Mouse (Mus musculus) kidney, embryonic 14.5 days (tissue): ENCODE results near the gene Pgap3. TPM values are rescaled to one million over a fixed set of nuclear protein-coding genes. Genes with fewer than 3 reads are reported as not detected.

Experiments used
- ATAC-seq: fragments of 200-750 bp; cut with Nextera tagmentation; 2 replicates; pipeline ENCODE4 v1.8.0; 2017; ENCODE audit warnings: moderate number of reproducible peaks, mild to moderate bottlenecking, moderate TSS enrichment, moderate library complexity; ENCODE audit not compliant: low FRiP score, low TSS enrichment
- H3K27ac ChIP-seq: fragments of 300-500 bp; sonication (generic); 2 replicates; pipeline ENCODE4 v1.5.1; 2014; ENCODE audit warnings: low read depth, mild to moderate bottlenecking, low read length, moderate library complexity, mixed read lengths
- H3K27me3 ChIP-seq: fragments of 300-500 bp; sonication (generic); 2 replicates; pipeline ENCODE4 v1.6.1; 2014; ENCODE audit warnings: mild to moderate bottlenecking, low read length; ENCODE audit not compliant: control insufficient read depth, insufficient read depth
- H3K36me3 ChIP-seq: fragments of 300-500 bp; sonication (generic); 2 replicates; pipeline ENCODE4 v1.6.1; 2014; ENCODE audit warnings: low read length, mixed read lengths; ENCODE audit not compliant: control insufficient read depth, insufficient read depth
- H3K4me1 ChIP-seq: fragments of 300-500 bp; sonication (generic); 2 replicates; pipeline ENCODE4 v1.6.1; 2014; ENCODE audit warnings: low read length, mixed read lengths; ENCODE audit not compliant: control insufficient read depth, insufficient read depth
- H3K4me2 ChIP-seq: fragments of 300-500 bp; sonication (generic); replicated peaks from 2 replicates; pipeline ENCODE4 v1.6.1; 2014; ENCODE audit warnings: low read depth, mild to moderate bottlenecking, low read length
- H3K4me3 ChIP-seq: fragments of 300-500 bp; sonication (generic); 2 replicates; pipeline ENCODE4 v1.5.1; 2014; ENCODE audit warnings: mild to moderate bottlenecking, low read length
- H3K9ac ChIP-seq: fragments of 300-500 bp; sonication (generic); 2 replicates; pipeline ENCODE4 v1.6.1; 2014; ENCODE audit warnings: low read depth, mild to moderate bottlenecking, low read length, moderate library complexity
- H3K9me3 ChIP-seq: fragments of 300-500 bp; sonication (generic); 2 replicates; pipeline ENCODE4 v1.6.1; 2016; ENCODE audit warnings: low read length; ENCODE audit not compliant: control insufficient read depth
- WGBS: fragments of 180-500 bp; shearing (Covaris S2); extraction: QIAGEN DNeasy Blood & Tissue Kit; methylation state at CpG from one replicate; pipeline ENCODE4 v1.1.7; 2014; 5-methylcytosine and 5-hydroxymethylcytosine counted together
- polyA plus RNA-seq: library from polyadenylated mRNA; unstranded; fragments of >200 nt; fragmentation: Nextera tagmentation; extraction: Ambion mirVana; gene quantifications from 2 replicates; pipeline ENCODE4 v1.2.1, GENCODE M21; 2014

Pgap3 gene
- polyA plus RNA-seq, 1 experiment from 2014 or later: 14.8 TPM

DNA sequence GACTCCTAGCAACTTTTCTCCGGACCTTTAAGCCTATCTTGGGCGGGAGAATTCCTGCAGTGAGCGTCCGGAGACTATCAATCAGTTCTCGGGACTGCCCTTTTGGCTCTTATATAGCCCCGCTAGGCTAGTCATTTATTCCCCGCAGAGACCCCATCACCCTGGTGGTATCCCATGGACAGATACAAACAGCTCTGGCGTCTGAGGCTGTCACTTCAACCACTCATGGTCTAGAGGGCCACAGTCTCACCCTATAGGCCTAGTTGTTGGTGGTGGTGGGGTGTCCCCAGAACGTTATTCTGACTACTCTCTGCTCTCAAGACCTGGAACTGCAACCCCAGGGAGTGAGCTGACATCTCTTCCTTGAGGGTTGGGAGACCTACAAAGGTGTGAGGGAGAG is 51.0 kb downstream of the Pgap3 start:
- Histone ChIP-seq H3K36me3 (no peaks in the 10 kb centered on the region), H3K27ac (no peak overlapping the region), H3K9me3 (no peaks in the 10 kb centered on the region), H3K9ac (no peak overlapping the region), H3K27me3 (peaks cover 77% of the 10 kb centered on the region), H3K4me2 (peak overlapping the region; percentile 60; the same call in 1 of the 2 replicates), H3K4me3 (peak overlapping the region; percentile 38; the same call in 1 of the 2 replicates), H3K4me1 (peaks cover 5% of the 10 kb centered on the region; the same call in 1 of the 2 replicates)
- ATAC-seq: no peak
- 4% methylated on average over 9 of the region's 9 CpGs for WGBS

DNA sequence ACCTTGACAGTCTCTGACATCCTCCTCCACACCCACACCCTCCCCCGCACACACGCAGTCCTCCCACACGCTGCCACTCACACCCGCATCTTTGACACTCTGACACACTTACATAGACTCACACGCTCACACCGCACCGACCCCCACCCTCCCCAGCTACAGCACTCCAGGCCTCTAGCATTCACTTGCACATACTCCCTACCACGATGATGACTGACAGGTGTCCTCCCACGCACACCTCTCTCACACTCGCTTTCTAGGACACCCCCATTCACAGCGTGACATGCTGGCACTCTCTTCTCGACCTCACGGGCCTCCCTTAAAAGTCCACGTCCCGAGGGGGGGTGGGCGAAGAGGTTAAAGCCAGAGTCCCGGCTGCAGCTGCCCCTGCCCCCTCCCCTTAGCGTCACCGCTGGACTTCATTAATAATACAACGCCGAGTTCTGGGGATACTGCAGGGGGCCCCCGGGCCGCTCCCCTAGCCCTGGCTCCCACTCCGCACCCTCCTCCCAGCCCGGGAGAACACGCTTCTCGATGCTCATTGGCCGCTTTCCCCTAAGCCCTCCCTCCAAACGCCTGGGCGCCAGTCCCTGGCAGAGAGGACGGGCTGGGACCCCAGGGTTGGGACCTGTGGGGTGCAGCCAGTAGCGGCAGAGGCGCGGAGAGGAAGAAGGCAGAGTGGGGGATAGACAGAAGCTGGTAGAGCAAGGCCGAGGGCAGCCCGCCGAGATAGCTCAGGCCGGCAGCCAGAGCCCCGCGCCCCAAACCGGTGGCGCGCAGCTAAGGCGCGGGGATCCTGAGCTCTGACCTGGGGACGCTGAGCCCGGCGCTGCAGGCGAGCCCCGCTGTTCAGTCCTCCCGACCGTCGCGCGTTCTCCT is 52.0 kb downstream of the Pgap3 start, which contains the start of gene Ppp1r1b:
Gene Ppp1r1b (plus strand): TSS at position 322 of the 879 bp plus-strand sequence.
- Histone ChIP-seq H3K4me1 (peaks cover 5% of the 10 kb centered on the region; the same call in 1 of the 2 replicates), H3K27ac (no peak within 1 kb of the TSS), H3K4me2 (peak within 1 kb of the TSS; percentile 60), H3K9ac (peak within 1 kb of the TSS; percentile 5; the same call in 1 of the 2 replicates), H3K36me3 (no peaks in the 10 kb centered on the region), H3K4me3 (peak within 1 kb of the TSS; percentile 38), H3K27me3 (peaks cover 71% of the 10 kb centered on the region), H3K9me3 (no peaks in the 10 kb centered on the region)
- under 1% methylated on average over 55 of the region's 55 CpGs for WGBS
- peak; percentile 68 for ATAC-seq

DNA sequence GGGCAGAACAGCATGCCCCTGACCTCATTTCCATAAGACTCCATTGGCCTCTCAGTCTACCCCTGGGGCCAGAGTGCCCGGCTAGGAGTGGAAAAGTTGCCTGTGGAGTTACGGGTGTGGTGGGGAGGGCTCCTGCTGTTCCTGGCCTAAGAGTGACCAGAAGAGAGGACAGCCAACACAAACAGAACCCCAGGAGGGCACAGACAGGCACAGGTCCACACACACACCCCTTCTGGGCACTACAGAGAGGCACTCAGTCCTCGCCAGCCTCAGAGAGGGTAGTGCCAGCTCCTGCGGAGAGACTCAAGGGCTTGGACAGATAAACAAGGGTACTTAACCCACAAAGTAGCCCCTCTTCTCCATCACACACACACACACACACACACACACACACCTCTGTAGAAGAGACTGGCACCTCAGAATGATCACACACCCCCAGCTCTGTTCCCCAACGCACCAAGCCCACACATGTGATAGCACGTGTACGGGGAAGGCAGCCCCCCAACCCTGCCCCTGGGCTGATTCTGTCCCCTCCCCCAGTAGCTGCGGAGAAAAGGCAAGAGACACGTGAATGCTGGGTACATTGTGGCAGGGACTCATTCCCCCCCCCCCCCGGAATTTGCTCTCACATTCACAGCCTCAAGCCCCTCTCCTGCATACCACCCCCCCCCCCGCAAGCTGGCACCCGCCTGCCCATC is 52.8 kb downstream of the Pgap3 start:
- WGBS: 4% methylated on average over 12 of the region's 12 CpGs
- H3K9me3 ChIP-seq: no peaks in the 10 kb centered on the region
- peak overlapping the region; percentile 38; the same call in 1 of the 2 replicates for H3K4me3 ChIP-seq
- H3K27me3 ChIP-seq: peaks cover 74% of the 10 kb centered on the region
- ATAC-seq: no peak
- no peak overlapping the region for H3K27ac ChIP-seq
- peak overlapping the region; percentile 60; the same call in 1 of the 2 replicates for H3K4me2 ChIP-seq
- no peak overlapping the region for H3K9ac ChIP-seq
- no peaks in the 10 kb centered on the region for H3K36me3 ChIP-seq
- peaks cover 5% of the 10 kb centered on the region; the same call in 1 of the 2 replicates for H3K4me1 ChIP-seq

DNA sequence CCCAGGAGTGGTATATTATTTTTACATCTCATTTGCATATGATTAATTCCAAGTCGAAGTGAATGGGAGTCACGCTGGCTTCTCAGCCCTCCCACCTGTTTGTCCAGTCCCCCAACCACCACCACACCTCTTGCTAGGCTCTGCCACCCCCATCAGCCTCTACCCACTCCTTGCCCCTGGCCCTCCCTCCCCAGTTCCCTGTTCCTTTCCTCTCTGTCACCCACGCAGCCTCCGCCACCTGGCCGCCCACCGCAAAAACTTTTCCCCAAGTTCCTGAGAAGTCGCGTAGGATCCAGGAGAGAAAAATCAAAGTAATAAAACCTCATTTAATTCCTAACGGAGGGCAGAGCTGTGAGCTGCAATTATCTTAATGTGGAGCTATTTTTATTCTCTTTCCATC is 54.1 kb downstream of the Pgap3 start:
- no peaks in the 10 kb centered on the region for H3K9me3 ChIP-seq
- H3K27me3 ChIP-seq: peaks cover 78% of the 10 kb centered on the region
- H3K36me3 ChIP-seq: no peaks in the 10 kb centered on the region
- ATAC-seq: no peak
- H3K27ac ChIP-seq: no peak overlapping the region
- WGBS: 11% methylated on average over 9 of the region's 9 CpGs
- no peak overlapping the region for H3K4me3 ChIP-seq
- H3K4me2 ChIP-seq: no peak overlapping the region
- peaks cover 10% of the 10 kb centered on the region; the same call in 1 of the 2 replicates for H3K4me1 ChIP-seq
- no peak overlapping the region for H3K9ac ChIP-seq

DNA sequence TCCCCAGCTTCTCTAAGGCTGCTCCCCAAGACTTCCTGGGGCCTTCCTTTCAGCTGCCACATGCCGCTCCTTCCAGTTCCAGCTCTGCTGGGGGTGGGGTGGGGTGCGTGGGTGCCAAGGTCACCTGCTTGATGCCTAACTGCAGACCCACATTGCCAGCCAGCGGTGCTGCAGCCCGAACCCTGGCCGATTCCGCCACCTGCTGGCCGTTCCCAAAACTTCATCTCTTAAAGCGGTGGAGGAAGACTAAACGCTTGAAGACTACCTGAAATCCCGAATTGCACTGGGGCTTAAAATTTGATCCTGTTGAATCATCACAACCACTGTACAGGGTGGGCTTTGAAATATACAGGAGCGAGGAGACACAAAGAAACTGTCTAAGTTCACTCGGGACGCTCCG is 55.0 kb downstream of the Pgap3 start:
- H3K9ac ChIP-seq: no peak overlapping the region
- H3K9me3 ChIP-seq: no peaks in the 10 kb centered on the region
- H3K4me2 ChIP-seq: peak overlapping the region; percentile 26; the same call in 1 of the 2 replicates
- no peak for ATAC-seq
- H3K27me3 ChIP-seq: peaks cover 75% of the 10 kb centered on the region
- peaks cover 10% of the 10 kb centered on the region; the same call in 1 of the 2 replicates for H3K4me1 ChIP-seq
- 2% methylated on average over 14 of the region's 14 CpGs for WGBS
- no peaks in the 10 kb centered on the region for H3K36me3 ChIP-seq
- H3K4me3 ChIP-seq: no peak overlapping the region
- no peak overlapping the region for H3K27ac ChIP-seq

DNA sequence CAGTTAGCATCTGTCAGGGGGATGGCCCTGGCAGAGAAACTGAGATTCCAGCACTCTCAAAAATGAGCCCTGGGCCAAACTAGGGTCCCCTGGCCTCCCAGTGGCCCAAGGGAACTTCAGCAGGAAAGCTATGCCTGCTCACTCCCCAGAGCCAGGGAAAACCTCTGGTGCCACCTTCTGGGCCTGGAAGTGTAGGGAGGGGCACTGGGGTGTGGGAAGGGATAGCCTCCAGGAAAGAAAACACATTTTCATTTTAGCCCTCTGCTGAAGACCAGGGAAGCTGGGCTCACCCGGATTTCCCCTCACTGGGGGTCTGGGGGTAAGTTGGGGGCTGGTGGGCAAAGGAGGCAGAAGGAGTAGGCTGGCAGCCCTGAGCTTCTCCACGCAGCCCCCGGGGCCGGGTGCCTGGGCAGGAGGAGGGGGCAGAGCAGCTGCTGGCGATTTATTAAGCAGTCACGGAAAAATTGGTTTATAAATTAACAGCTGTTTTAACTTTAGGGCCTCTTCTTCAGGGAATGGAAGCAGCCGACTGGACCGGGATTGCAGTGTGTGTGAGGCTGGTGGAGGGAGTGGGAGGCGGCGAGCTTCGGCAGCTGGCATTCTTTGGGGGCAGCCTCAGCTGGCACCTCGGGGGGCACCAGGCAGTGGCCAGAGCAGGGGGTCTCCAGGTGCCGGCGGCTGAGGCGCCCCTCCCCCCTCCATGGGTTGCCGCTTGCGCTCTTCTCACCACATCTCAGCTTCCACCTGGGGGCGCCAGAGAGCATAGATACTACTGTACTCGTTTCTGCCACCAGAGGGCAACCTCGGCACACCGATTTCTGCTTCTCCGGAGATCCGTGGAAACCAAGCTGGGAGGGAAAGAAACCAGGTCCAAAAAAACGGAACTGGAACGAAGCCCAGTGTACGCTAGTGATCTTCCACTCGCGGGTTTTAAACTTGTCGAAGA is 58.0 kb downstream of the Pgap3 start:
- peak; percentile 34 for ATAC-seq
- H3K9me3 ChIP-seq: no peaks in the 10 kb centered on the region
- peak overlapping the region; percentile 28; the same call in 1 of the 2 replicates for H3K9ac ChIP-seq
- no peaks in the 10 kb centered on the region for H3K36me3 ChIP-seq
- peaks cover 76% of the 10 kb centered on the region for H3K27me3 ChIP-seq
- H3K4me3 ChIP-seq: peak overlapping the region; percentile 29
- peaks cover 22% of the 10 kb centered on the region; the same call in 1 of the 2 replicates for H3K4me1 ChIP-seq
- H3K27ac ChIP-seq: no peak overlapping the region
- WGBS: 1% methylated on average over 28 of the region's 29 CpGs
- H3K4me2 ChIP-seq: peak overlapping the region; percentile 60

DNA sequence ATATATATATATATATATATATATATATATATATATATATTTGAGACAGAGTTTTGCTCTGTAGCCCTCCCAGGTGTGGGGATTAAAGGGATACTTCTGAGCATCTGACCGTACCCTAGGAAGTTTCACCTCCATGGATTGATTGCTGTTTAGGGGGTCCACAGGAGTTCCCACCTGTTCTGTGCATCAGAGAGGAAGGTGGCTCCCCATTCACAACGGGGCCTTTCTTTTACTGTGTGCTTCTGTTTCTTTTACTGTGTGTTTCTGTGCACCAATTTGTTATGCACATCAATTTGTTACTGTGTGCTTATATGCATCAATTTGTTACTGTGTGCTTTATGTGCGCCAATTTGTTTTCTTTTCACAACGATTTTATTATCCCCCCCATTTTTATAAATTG is 59.1 kb downstream of the Pgap3 start:
- Histone ChIP-seq H3K4me2 (no peak overlapping the region), H3K36me3 (no peaks in the 10 kb centered on the region), H3K4me3 (no peak overlapping the region), H3K9ac (no peak overlapping the region), H3K4me1 (peaks cover 22% of the 10 kb centered on the region; the same call in 1 of the 2 replicates), H3K27me3 (peaks cover 76% of the 10 kb centered on the region), H3K9me3 (no peaks in the 10 kb centered on the region), H3K27ac (no peak overlapping the region)
- no peak for ATAC-seq
- WGBS: 46% methylated on average over 4 of the region's 4 CpGs

DNA sequence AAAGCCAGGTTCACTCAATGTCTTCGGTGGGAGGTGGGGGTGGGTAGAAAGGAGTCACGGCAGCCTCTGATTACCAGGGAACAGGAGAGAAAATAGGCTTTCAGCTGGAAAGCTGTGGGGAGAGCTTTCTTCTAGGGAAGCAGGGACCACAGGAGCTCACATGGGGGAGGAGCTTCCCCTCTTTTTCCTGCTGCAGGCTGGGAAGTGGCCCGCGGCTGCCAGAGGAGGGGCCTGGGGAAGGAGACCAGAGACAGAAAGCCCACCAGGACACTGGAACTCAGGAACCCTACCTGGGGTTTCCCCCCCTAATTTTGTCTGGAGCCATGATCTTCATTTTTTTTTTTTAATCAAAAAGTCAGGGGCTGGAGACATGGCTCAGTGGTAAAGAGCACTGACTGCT is 59.7 kb downstream of the Pgap3 start:
- H3K9me3 ChIP-seq: no peaks in the 10 kb centered on the region
- no peaks in the 10 kb centered on the region for H3K36me3 ChIP-seq
- ATAC-seq: no peak
- under 1% methylated on average over 4 of the region's 4 CpGs for WGBS
- peaks cover 22% of the 10 kb centered on the region; the same call in 1 of the 2 replicates for H3K4me1 ChIP-seq
- H3K27me3 ChIP-seq: peaks cover 76% of the 10 kb centered on the region
- no peak overlapping the region for H3K9ac ChIP-seq
- H3K4me3 ChIP-seq: no peak overlapping the region
- no peak overlapping the region for H3K27ac ChIP-seq
- no peak overlapping the region for H3K4me2 ChIP-seq
